Mouse (Mus musculus): Measurements from ENCODE around the gene Ryr1. TPM values are rescaled to one million over a fixed set of nuclear protein-coding genes. Genes with fewer than 3 reads are reported as not detected.
A peak's percentile ranks its signal among the peaks of the same experiment; 100 is the strongest.

Gene Ryr1
- polyA plus RNA-seq, 1 experiment: 9.5 TPM

GRCm38 (mm10) chr7:29048070-29048469 lies 76.9 kb downstream of the Ryr1 start:
- no peak for TF ChIP-seq POLR2A (IDR thresholded peaks at IDR 0.05; ENCODE audit: borderline replicate concordance, insufficient read depth, low read length)
- no peak for TF ChIP-seq CTCF (IDR thresholded peaks at IDR 0.05; ENCODE audit: borderline replicate concordance, insufficient read depth, low read depth, low read length)
- 85% methylated on average over 3 of the region's 3 CpGs for WGBS
- H3K4me1 ChIP-seq (ENCODE audit: control insufficient read depth, insufficient read depth, low read length): no peaks in the 10 kb centered on the region
- DNase-seq: no peak
- H3K4me3 ChIP-seq (replicated peaks; ENCODE audit: insufficient read depth, low read depth, low read length): no peak overlapping the region
- no peaks in the 10 kb centered on the region for H3K27me3 ChIP-seq (ENCODE audit: control insufficient read depth, insufficient read depth, low read length)
- H3K27ac ChIP-seq (ENCODE audit: insufficient read depth, low read length): no peak overlapping the region

- H3K27ac ChIP-seq (ENCODE audit: insufficient read depth, low read length): no peak overlapping the region
- H3K4me1 ChIP-seq (ENCODE audit: control insufficient read depth, insufficient read depth, low read length): no peaks in the 10 kb centered on the region
- no peak for TF ChIP-seq CTCF (IDR thresholded peaks at IDR 0.05; ENCODE audit: borderline replicate concordance, insufficient read depth, low read depth, low read length)
- TF ChIP-seq POLR2A (IDR thresholded peaks at IDR 0.05; ENCODE audit: borderline replicate concordance, insufficient read depth, low read length): no peak
- H3K4me3 ChIP-seq (replicated peaks; ENCODE audit: insufficient read depth, low read depth, low read length): no peak overlapping the region
- 10% methylated on average over 12 of the region's 12 CpGs for whole genome bisulfite sequencing
- no peak for DNase-seq
- no peaks in the 10 kb centered on the region for H3K27me3 ChIP-seq (ENCODE audit: control insufficient read depth, insufficient read depth, low read length)
Observed at GRCm38 (mm10) chr7:29046533-29046932, 78.4 kb downstream of the Ryr1 start.

- Histone ChIP-seq H3K27me3 (ENCODE audit: control insufficient read depth, insufficient read depth, low read length) (no peaks in the 10 kb centered on the region), H3K27ac (ENCODE audit: insufficient read depth, low read length) (no peak overlapping the region), H3K4me1 (ENCODE audit: control insufficient read depth, insufficient read depth, low read length) (no peaks in the 10 kb centered on the region), H3K4me3 (replicated peaks; ENCODE audit: insufficient read depth, low read depth, low read length) (no peak overlapping the region)
- TF ChIP-seq POLR2A (IDR thresholded peaks at IDR 0.05; ENCODE audit: borderline replicate concordance, insufficient read depth, low read length): no peak
- no peak for TF ChIP-seq CTCF (IDR thresholded peaks at IDR 0.05; ENCODE audit: borderline replicate concordance, insufficient read depth, low read depth, low read length)
- 56% methylated on average over 9 of the region's 9 CpGs for WGBS
- no peak for DNase-seq
Observed at GRCm38 (mm10) chr7:29044302-29044701, 80.7 kb downstream of the Ryr1 start.

GRCm38 (mm10) chr7:29043674-29044057 lies 81.3 kb downstream of the Ryr1 start:
- Histone ChIP-seq H3K4me3 (replicated peaks; ENCODE audit: insufficient read depth, low read depth, low read length) (no peak overlapping the region), H3K27me3 (ENCODE audit: control insufficient read depth, insufficient read depth, low read length) (no peaks in the 10 kb centered on the region), H3K4me1 (ENCODE audit: control insufficient read depth, insufficient read depth, low read length) (no peaks in the 10 kb centered on the region), H3K27ac (ENCODE audit: insufficient read depth, low read length) (no peak overlapping the region)
- WGBS: 5% methylated on average over 11 of the region's 11 CpGs
- no peak for DNase-seq
- no peak for TF ChIP-seq CTCF (IDR thresholded peaks at IDR 0.05; ENCODE audit: borderline replicate concordance, insufficient read depth, low read depth, low read length)
- TF ChIP-seq POLR2A (IDR thresholded peaks at IDR 0.05; ENCODE audit: borderline replicate concordance, insufficient read depth, low read length): no peak

DNA sequence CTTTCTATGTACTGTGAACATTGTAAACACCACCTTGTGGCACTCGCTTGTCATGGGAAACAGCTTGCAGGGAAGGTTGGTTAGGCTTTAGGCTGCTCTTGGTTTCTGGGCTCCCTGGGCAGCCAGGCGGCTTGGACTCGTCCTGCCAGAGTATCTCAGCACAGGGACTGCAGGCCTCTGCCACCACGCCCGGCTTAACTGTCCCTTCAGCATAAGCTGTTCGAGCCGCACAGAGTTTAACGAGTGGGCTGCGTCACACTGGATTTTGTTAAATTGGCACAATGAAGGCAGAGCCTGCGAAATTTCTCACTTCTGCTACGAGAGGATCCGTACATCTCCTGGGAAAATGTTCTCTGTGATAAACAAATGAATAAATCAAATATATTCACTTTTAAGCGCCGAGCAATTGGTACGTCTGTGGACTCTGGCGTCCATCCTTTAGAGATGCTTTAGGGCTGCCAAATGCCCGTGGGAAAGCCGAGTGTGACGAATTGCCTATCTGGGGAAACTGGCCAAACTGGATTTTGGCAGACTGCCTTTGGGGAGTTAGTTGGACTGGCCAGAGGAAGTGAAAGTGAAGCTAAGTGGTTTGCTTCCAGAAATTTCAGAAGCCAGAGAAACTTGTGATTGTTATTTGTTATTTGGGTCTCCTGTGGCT lies 81.8 kb downstream of the Ryr1 start:
- no peaks in the 10 kb centered on the region for H3K4me1 ChIP-seq (ENCODE audit: control insufficient read depth, insufficient read depth, low read length)
- WGBS: 8% methylated on average over 19 of the region's 19 CpGs
- no peak for TF ChIP-seq POLR2A (IDR thresholded peaks at IDR 0.05; ENCODE audit: borderline replicate concordance, insufficient read depth, low read length)
- TF ChIP-seq CTCF (IDR thresholded peaks at IDR 0.05; ENCODE audit: borderline replicate concordance, insufficient read depth, low read depth, low read length): no peak
- H3K27ac ChIP-seq (ENCODE audit: insufficient read depth, low read length): no peak overlapping the region
- H3K4me3 ChIP-seq (replicated peaks; ENCODE audit: insufficient read depth, low read depth, low read length): no peak overlapping the region
- H3K27me3 ChIP-seq (ENCODE audit: control insufficient read depth, insufficient read depth, low read length): no peaks in the 10 kb centered on the region
- DNase-seq: peak; percentile 37 to 42

DNA sequence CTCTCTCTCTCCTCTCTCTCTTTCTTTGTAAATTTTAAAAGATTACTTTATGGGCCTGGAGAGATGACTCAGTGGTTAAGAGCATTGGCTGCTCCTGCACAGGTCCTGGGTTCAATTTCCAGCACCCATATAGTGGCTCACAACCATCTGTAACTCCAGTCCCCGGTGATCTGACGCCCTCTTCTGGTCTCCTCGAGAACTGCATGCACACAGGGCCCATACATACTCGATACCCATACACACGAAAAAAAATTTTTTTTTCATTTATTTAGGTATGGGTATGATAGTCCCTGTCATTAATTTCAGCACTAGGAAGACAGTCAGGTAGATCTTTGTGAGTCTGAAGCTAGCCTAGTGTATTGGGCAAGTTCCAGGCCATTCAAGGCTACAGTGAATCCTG lies 83.8 kb downstream of the Ryr1 start:
- Histone ChIP-seq H3K4me1 (ENCODE audit: control insufficient read depth, insufficient read depth, low read length) (no peaks in the 10 kb centered on the region), H3K4me3 (replicated peaks; ENCODE audit: insufficient read depth, low read depth, low read length) (no peak overlapping the region), H3K27me3 (ENCODE audit: control insufficient read depth, insufficient read depth, low read length) (no peaks in the 10 kb centered on the region), H3K27ac (ENCODE audit: insufficient read depth, low read length) (no peak overlapping the region)
- TF ChIP-seq POLR2A (IDR thresholded peaks at IDR 0.05; ENCODE audit: borderline replicate concordance, insufficient read depth, low read length) (no peak), CTCF (IDR thresholded peaks at IDR 0.05; ENCODE audit: borderline replicate concordance, insufficient read depth, low read depth, low read length) (no peak)
- 82% methylated on average over 5 of the region's 5 CpGs for WGBS
- DNase-seq: no peak

GRCm38 (mm10) chr7:29039985-29040661 lies 84.9 kb downstream of the Ryr1 start:
- no peak for DNase-seq
- H3K27ac ChIP-seq (ENCODE audit: insufficient read depth, low read length): no peak overlapping the region
- TF ChIP-seq CTCF (IDR thresholded peaks at IDR 0.05; ENCODE audit: borderline replicate concordance, insufficient read depth, low read depth, low read length): no peak
- no peak for TF ChIP-seq POLR2A (IDR thresholded peaks at IDR 0.05; ENCODE audit: borderline replicate concordance, insufficient read depth, low read length)
- H3K4me1 ChIP-seq (ENCODE audit: control insufficient read depth, insufficient read depth, low read length): no peaks in the 10 kb centered on the region
- H3K4me3 ChIP-seq (replicated peaks; ENCODE audit: insufficient read depth, low read depth, low read length): peak overlapping the region; percentile 58
- WGBS: 3% methylated on average over 26 of the region's 26 CpGs
- H3K27me3 ChIP-seq (ENCODE audit: control insufficient read depth, insufficient read depth, low read length): no peaks in the 10 kb centered on the region

- under 1% methylated on average over 11 of the region's 11 CpGs for WGBS
- Histone ChIP-seq H3K27ac (ENCODE audit: insufficient read depth, low read length) (no peak overlapping the region), H3K27me3 (ENCODE audit: control insufficient read depth, insufficient read depth, low read length) (no peaks in the 10 kb centered on the region), H3K4me1 (ENCODE audit: control insufficient read depth, insufficient read depth, low read length) (no peaks in the 10 kb centered on the region), H3K4me3 (replicated peaks; ENCODE audit: insufficient read depth, low read depth, low read length) (peak overlapping the region; percentile 58)
- TF ChIP-seq POLR2A (IDR thresholded peaks at IDR 0.05; ENCODE audit: borderline replicate concordance, insufficient read depth, low read length): no peak
- TF ChIP-seq CTCF (IDR thresholded peaks at IDR 0.05; ENCODE audit: borderline replicate concordance, insufficient read depth, low read depth, low read length): peak; percentile 68
- peak; percentile 72 to 79 for DNase-seq
Observed at GRCm38 (mm10) chr7:29039604-29039984, 85.4 kb downstream of the Ryr1 start.
